Mouse (Mus musculus): ENCODE results near the gene Hecw2. TPM values are rescaled to one million over a fixed set of nuclear protein-coding genes. Genes with fewer than 3 reads are reported as not detected.

Gene Hecw2
- polyA plus RNA-seq, 1 experiment from 2014 or later: 8.4 TPM

- no peak overlapping the region for H3K9ac ChIP-seq (ENCODE audit: low read depth, low read length)
- H3K4me2 ChIP-seq (ENCODE audit: low read length): no peak overlapping the region
- no peak for ATAC-seq
- no peaks in the 10 kb centered on the region for H3K36me3 ChIP-seq (ENCODE audit: control insufficient read depth, insufficient read depth, low read length)
- no peaks in the 10 kb centered on the region for H3K27me3 ChIP-seq (ENCODE audit: control insufficient read depth, insufficient read depth, low read depth, low read length)
- no peak overlapping the region for H3K4me3 ChIP-seq (ENCODE audit: low read depth, low read length)
- H3K9me3 ChIP-seq (replicated peaks; ENCODE audit: control insufficient read depth, low read length, poor library complexity, severe bottlenecking): no peaks in the 10 kb centered on the region
- H3K27ac ChIP-seq (ENCODE audit: low read length): no peak overlapping the region
- no peaks in the 10 kb centered on the region for H3K4me1 ChIP-seq (ENCODE audit: control insufficient read depth, insufficient read depth, low read length)
These were observed 335.8 kb downstream of the Hecw2 start for GRCm38 (mm10) chr1:53859175-53859574.

GRCm38 (mm10) chr1:53856501-53857103, 338.4 kb downstream of the Hecw2 start:
- Histone ChIP-seq H3K9me3 (replicated peaks; ENCODE audit: control insufficient read depth, low read length, poor library complexity, severe bottlenecking) (no peaks in the 10 kb centered on the region), H3K4me1 (ENCODE audit: control insufficient read depth, insufficient read depth, low read length) (no peaks in the 10 kb centered on the region), H3K4me2 (ENCODE audit: low read length) (no peak overlapping the region), H3K27me3 (ENCODE audit: control insufficient read depth, insufficient read depth, low read depth, low read length) (no peaks in the 10 kb centered on the region), H3K27ac (ENCODE audit: low read length) (no peak overlapping the region), H3K4me3 (ENCODE audit: low read depth, low read length) (no peak overlapping the region), H3K36me3 (ENCODE audit: control insufficient read depth, insufficient read depth, low read length) (no peaks in the 10 kb centered on the region), H3K9ac (ENCODE audit: low read depth, low read length) (no peak overlapping the region)
- 92% methylated on average over 7 of the region's 7 CpGs for WGBS
- ATAC-seq: no peak

GRCm38 (mm10) chr1:53855732-53856131, 339.2 kb downstream of the Hecw2 start:
- H3K4me1 ChIP-seq (ENCODE audit: control insufficient read depth, insufficient read depth, low read length): no peaks in the 10 kb centered on the region
- H3K36me3 ChIP-seq (ENCODE audit: control insufficient read depth, insufficient read depth, low read length): no peaks in the 10 kb centered on the region
- no peak overlapping the region for H3K27ac ChIP-seq (ENCODE audit: low read length)
- no peak overlapping the region for H3K4me3 ChIP-seq (ENCODE audit: low read depth, low read length)
- no peak for ATAC-seq
- 92% methylated on average over 7 of the region's 7 CpGs for WGBS
- no peak overlapping the region for H3K4me2 ChIP-seq (ENCODE audit: low read length)
- H3K9me3 ChIP-seq (replicated peaks; ENCODE audit: control insufficient read depth, low read length, poor library complexity, severe bottlenecking): no peaks in the 10 kb centered on the region
- no peak overlapping the region for H3K9ac ChIP-seq (ENCODE audit: low read depth, low read length)
- H3K27me3 ChIP-seq (ENCODE audit: control insufficient read depth, insufficient read depth, low read depth, low read length): no peaks in the 10 kb centered on the region

- H3K27me3 ChIP-seq (ENCODE audit: control insufficient read depth, insufficient read depth, low read depth, low read length): no peaks in the 10 kb centered on the region
- H3K4me1 ChIP-seq (ENCODE audit: control insufficient read depth, insufficient read depth, low read length): no peaks in the 10 kb centered on the region
- H3K9ac ChIP-seq (ENCODE audit: low read depth, low read length): no peak overlapping the region
- H3K4me3 ChIP-seq (ENCODE audit: low read depth, low read length): no peak overlapping the region
- no peak for ATAC-seq
- no peaks in the 10 kb centered on the region for H3K36me3 ChIP-seq (ENCODE audit: control insufficient read depth, insufficient read depth, low read length)
- 84% methylated on average over 3 of the region's 3 CpGs for WGBS
- H3K27ac ChIP-seq (ENCODE audit: low read length): no peak overlapping the region
- no peaks in the 10 kb centered on the region for H3K9me3 ChIP-seq (replicated peaks; ENCODE audit: control insufficient read depth, low read length, poor library complexity, severe bottlenecking)
- no peak overlapping the region for H3K4me2 ChIP-seq (ENCODE audit: low read length)
These were observed 342.8 kb downstream of the Hecw2 start for GRCm38 (mm10) chr1:53852086-53852610.

- Histone ChIP-seq H3K36me3 (ENCODE audit: control insufficient read depth, insufficient read depth, low read length) (no peaks in the 10 kb centered on the region), H3K9me3 (replicated peaks; ENCODE audit: control insufficient read depth, low read length, poor library complexity, severe bottlenecking) (no peaks in the 10 kb centered on the region), H3K27ac (ENCODE audit: low read length) (no peak overlapping the region), H3K4me1 (ENCODE audit: control insufficient read depth, insufficient read depth, low read length) (no peaks in the 10 kb centered on the region), H3K4me3 (ENCODE audit: low read depth, low read length) (no peak overlapping the region), H3K9ac (ENCODE audit: low read depth, low read length) (no peak overlapping the region), H3K4me2 (ENCODE audit: low read length) (no peak overlapping the region), H3K27me3 (ENCODE audit: control insufficient read depth, insufficient read depth, low read depth, low read length) (no peaks in the 10 kb centered on the region)
- WGBS: 88% methylated on average over 8 of the region's 8 CpGs
- ATAC-seq: no peak
These were observed 343.6 kb downstream of the Hecw2 start for GRCm38 (mm10) chr1:53851334-53851733.

GRCm38 (mm10) chr1:53850891-53851290, 344.1 kb downstream of the Hecw2 start:
- no peak overlapping the region for H3K27ac ChIP-seq (ENCODE audit: low read length)

GRCm38 (mm10) chr1:53846665-53847237, 348.2 kb downstream of the Hecw2 start:
- no peak overlapping the region for H3K9ac ChIP-seq (ENCODE audit: low read depth, low read length)
- H3K36me3 ChIP-seq (ENCODE audit: control insufficient read depth, insufficient read depth, low read length): no peaks in the 10 kb centered on the region
- no peak overlapping the region for H3K4me3 ChIP-seq (ENCODE audit: low read depth, low read length)
- H3K27me3 ChIP-seq (ENCODE audit: control insufficient read depth, insufficient read depth, low read depth, low read length): no peaks in the 10 kb centered on the region
- H3K4me1 ChIP-seq (ENCODE audit: control insufficient read depth, insufficient read depth, low read length): no peaks in the 10 kb centered on the region
- no peak overlapping the region for H3K27ac ChIP-seq (ENCODE audit: low read length)
- no peak overlapping the region for H3K4me2 ChIP-seq (ENCODE audit: low read length)
- no peak for ATAC-seq
- H3K9me3 ChIP-seq (replicated peaks; ENCODE audit: control insufficient read depth, low read length, poor library complexity, severe bottlenecking): no peaks in the 10 kb centered on the region
- WGBS: 67% methylated on average over 2 of the region's 2 CpGs

More at GRCm38 (mm10) chr1:53850891-53851290, 344.1 kb downstream of the Hecw2 start:
- H3K36me3 ChIP-seq (ENCODE audit: control insufficient read depth, insufficient read depth, low read length): no peaks in the 10 kb centered on the region
- no peak for ATAC-seq
- H3K9me3 ChIP-seq (replicated peaks; ENCODE audit: control insufficient read depth, low read length, poor library complexity, severe bottlenecking): no peaks in the 10 kb centered on the region
- H3K4me1 ChIP-seq (ENCODE audit: control insufficient read depth, insufficient read depth, low read length): no peaks in the 10 kb centered on the region
- no peak overlapping the region for H3K4me2 ChIP-seq (ENCODE audit: low read length)
- H3K4me3 ChIP-seq (ENCODE audit: low read depth, low read length): no peak overlapping the region
- H3K27me3 ChIP-seq (ENCODE audit: control insufficient read depth, insufficient read depth, low read depth, low read length): no peaks in the 10 kb centered on the region
- WGBS: 93% methylated on average over 6 of the region's 6 CpGs
- no peak overlapping the region for H3K9ac ChIP-seq (ENCODE audit: low read depth, low read length)

GRCm38 (mm10) chr1:53845854-53846253, 349.1 kb downstream of the Hecw2 start:
- no peak overlapping the region for H3K9ac ChIP-seq (ENCODE audit: low read depth, low read length)
- no peaks in the 10 kb centered on the region for H3K27me3 ChIP-seq (ENCODE audit: control insufficient read depth, insufficient read depth, low read depth, low read length)
- H3K36me3 ChIP-seq (ENCODE audit: control insufficient read depth, insufficient read depth, low read length): no peaks in the 10 kb centered on the region
- no peaks in the 10 kb centered on the region for H3K9me3 ChIP-seq (replicated peaks; ENCODE audit: control insufficient read depth, low read length, poor library complexity, severe bottlenecking)
- no peak overlapping the region for H3K4me3 ChIP-seq (ENCODE audit: low read depth, low read length)
- no peak overlapping the region for H3K4me2 ChIP-seq (ENCODE audit: low read length)
- H3K4me1 ChIP-seq (ENCODE audit: control insufficient read depth, insufficient read depth, low read length): no peaks in the 10 kb centered on the region
- no peak overlapping the region for H3K27ac ChIP-seq (ENCODE audit: low read length)
- 91% methylated on average over 8 of the region's 8 CpGs for WGBS
- no peak for ATAC-seq

GRCm38 (mm10) chr1:53844914-53845612, 349.9 kb downstream of the Hecw2 start:
- H3K4me3 ChIP-seq (ENCODE audit: low read depth, low read length): no peak overlapping the region
- H3K4me1 ChIP-seq (ENCODE audit: control insufficient read depth, insufficient read depth, low read length): no peaks in the 10 kb centered on the region
- no peaks in the 10 kb centered on the region for H3K36me3 ChIP-seq (ENCODE audit: control insufficient read depth, insufficient read depth, low read length)
- H3K9ac ChIP-seq (ENCODE audit: low read depth, low read length): no peak overlapping the region
- H3K9me3 ChIP-seq (replicated peaks; ENCODE audit: control insufficient read depth, low read length, poor library complexity, severe bottlenecking): no peaks in the 10 kb centered on the region
- no peak overlapping the region for H3K4me2 ChIP-seq (ENCODE audit: low read length)
- 79% methylated on average over 5 of the region's 5 CpGs for WGBS
- no peak overlapping the region for H3K27ac ChIP-seq (ENCODE audit: low read length)
- no peak for ATAC-seq
- H3K27me3 ChIP-seq (ENCODE audit: control insufficient read depth, insufficient read depth, low read depth, low read length): no peaks in the 10 kb centered on the region

All from midbrain, embryonic 16.5 days (tissue).